Mouse (Mus musculus) limb, embryonic 10.5 days (tissue): ENCODE results near the gene Plbd2. TPM values are rescaled to one million over a fixed set of nuclear protein-coding genes. Genes with fewer than 3 reads are reported as not detected.

Experiments
- DNase-seq: peaks from one replicate; pipeline ENCODE4 v3.0.0-alpha.2; 2017; ENCODE audit warnings: low spot score
- H3K27ac ChIP-seq: fragments of 300-500 bp; sonication (generic); 2 replicates; pipeline ENCODE4 v1.5.1; 2016; ENCODE audit warnings: mild to moderate bottlenecking
- H3K27me3 ChIP-seq: fragments of 300-500 bp; sonication (generic); 2 replicates; pipeline ENCODE4 v1.6.1; 2016; ENCODE audit warnings: low read depth, mild to moderate bottlenecking; ENCODE audit not compliant: poor library complexity, severe bottlenecking
- H3K36me3 ChIP-seq: fragments of 300-500 bp; sonication (generic); 2 replicates; pipeline ENCODE4 v1.6.1; 2016; ENCODE audit warnings: mild to moderate bottlenecking, moderate library complexity
- H3K4me1 ChIP-seq: fragments of 300-500 bp; sonication (generic); 2 replicates; pipeline ENCODE4 v1.6.1; 2016
- H3K4me3 ChIP-seq: fragments of 300-500 bp; sonication (generic); 2 replicates; pipeline ENCODE4 v1.5.1; 2016; ENCODE audit warnings: mild to moderate bottlenecking, moderate library complexity
- H3K9me3 ChIP-seq: fragments of 300-500 bp; sonication (generic); replicated peaks from 2 replicates; pipeline ENCODE4 v1.6.1; 2016; ENCODE audit warnings: mild to moderate bottlenecking
- WGBS: fragments of 180-500 bp; shearing (Covaris S2); methylation state at CpG from one replicate; pipeline ENCODE4 v1.1.7; 2016; 5-methylcytosine and 5-hydroxymethylcytosine counted together
- polyA plus RNA-seq: library from polyadenylated mRNA; unstranded; fragments of >200 nt; fragmentation: Nextera tagmentation; extraction: Ambion mirVana; gene quantifications from 2 replicates; pipeline ENCODE4 v1.2.1, GENCODE M21; 2016

Gene Plbd2
- polyA plus RNA-seq, 1 experiment from 2014 or later, result 43.1 TPM

DNA sequence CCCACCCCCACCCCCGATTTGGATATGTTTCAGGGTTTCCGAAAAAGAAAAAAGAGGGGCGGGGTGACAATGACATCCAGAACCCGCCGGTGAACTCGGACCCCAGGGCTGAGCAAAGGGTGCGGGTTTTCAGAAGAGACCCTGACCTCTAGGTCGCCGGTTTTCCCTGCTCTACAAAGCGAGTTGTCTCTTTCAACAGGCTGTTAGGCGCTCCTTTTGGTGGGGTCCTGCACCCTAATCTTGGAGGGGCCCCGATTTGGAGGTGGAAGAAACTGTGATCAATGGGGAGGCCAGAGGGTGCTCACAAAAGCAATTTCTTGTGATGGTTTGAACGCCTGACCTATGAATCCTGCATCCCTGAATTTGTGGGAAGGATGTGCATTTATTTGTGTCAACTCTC, 65.0 kb downstream of the Plbd2 start:
- H3K4me3 ChIP-seq, result no peak overlapping the region; the same call in 1 of the 2 replicates
- peaks cover 95% of the 10 kb centered on the region for H3K27me3 ChIP-seq
- no peak for DNase-seq
- H3K36me3 ChIP-seq, result no peaks in the 10 kb centered on the region
- no peak overlapping the region for H3K27ac ChIP-seq
- peaks cover 41% of the 10 kb centered on the region for H3K4me1 ChIP-seq
- H3K9me3 ChIP-seq, result no peaks in the 10 kb centered on the region
- 2% methylated on average over 13 of the region's 13 CpGs for WGBS

DNA sequence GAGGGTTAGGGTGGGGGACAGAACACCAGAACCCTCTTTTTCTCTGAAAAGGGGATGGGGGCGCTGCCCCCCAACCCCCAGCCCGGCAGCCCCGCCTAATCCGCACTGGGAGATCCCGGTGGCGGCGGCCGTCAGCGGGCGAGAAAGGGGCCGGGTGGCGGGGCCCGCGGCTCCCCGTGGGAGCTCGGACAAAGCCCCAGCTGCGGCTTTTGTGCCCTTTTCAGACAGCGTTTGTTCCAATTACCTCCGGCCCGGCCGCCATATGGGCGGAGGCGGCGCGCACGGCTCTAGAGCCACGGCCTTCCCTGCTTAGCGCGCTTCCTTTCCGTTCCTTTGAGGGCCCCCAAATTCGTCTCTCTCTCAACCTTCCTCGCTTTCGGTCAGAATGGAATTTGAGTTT, 65.4 kb downstream of the Plbd2 start:
- Histone ChIP-seq H3K4me1 (peaks cover 41% of the 10 kb centered on the region), H3K4me3 (peak overlapping the region; percentile 29), H3K9me3 (no peaks in the 10 kb centered on the region), H3K27ac (0 out of 2 replicates have a peak overlapping the region, but pooled peaks have one; percentile 42), H3K27me3 (peaks cover 95% of the 10 kb centered on the region), H3K36me3 (no peaks in the 10 kb centered on the region)
- WGBS, result 1% methylated on average over 33 of the region's 33 CpGs
- peak; percentile 56 for DNase-seq

DNA sequence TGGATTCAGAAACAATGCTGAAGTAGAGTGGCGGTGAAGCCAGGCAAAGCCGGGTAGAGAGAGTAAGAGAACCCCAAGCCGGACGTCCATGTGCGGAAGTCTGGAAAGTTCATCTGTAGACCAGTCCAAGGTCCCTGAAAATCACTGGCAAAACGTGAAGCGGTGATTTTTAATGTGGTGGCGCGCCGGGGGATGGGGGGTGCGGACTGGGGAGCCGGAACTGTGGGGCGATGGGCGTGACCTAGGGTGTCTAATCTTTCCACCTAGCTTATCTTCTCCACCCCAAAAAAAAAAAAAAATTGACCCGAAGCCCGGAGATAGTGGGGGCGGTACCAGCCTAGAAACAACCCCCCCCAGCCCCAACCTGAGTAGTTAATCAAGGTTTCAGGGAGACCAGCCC, 65.9 kb downstream of the Plbd2 start:
- H3K27me3 ChIP-seq, result peaks cover 95% of the 10 kb centered on the region
- DNase-seq, result no peak
- WGBS, result 1% methylated on average over 17 of the region's 17 CpGs
- H3K27ac ChIP-seq, result 0 out of 2 replicates have a peak overlapping the region, but pooled peaks have one; percentile 42
- H3K4me3 ChIP-seq, result peak overlapping the region; percentile 29
- no peaks in the 10 kb centered on the region for H3K36me3 ChIP-seq
- peaks cover 41% of the 10 kb centered on the region for H3K4me1 ChIP-seq
- H3K9me3 ChIP-seq, result no peaks in the 10 kb centered on the region

DNA sequence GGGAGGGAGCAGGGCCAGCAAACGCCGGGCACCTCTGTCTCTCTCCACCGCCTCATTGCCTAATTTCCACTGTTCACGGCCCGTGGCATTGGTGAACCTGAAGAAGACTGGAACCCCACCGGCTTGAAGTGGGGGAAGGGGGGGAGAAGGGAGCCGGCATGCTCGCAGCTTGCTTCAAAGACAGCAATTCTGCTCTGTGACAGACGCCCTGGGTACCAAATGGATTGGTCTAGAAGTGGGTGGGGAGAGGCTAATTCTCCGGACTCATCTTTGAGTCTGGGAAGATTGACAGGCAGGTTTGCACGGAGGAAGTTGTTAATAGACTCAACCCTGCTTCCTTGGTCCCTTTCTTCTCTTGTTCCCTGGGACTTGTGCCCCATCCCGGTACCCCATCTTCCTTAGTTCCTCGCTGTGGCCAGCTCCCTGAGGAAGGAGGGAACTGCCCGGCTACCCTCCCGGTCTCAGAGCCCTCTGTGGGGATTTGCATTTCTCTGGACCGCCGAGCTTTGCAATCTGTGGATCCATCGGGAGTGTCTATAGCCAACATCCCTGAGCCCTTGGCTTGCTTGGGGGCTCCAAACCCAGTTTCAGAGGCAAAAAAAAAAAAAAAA, 66.4 kb downstream of the Plbd2 start:
- Histone ChIP-seq H3K27me3 (peaks cover 95% of the 10 kb centered on the region), H3K4me1 (peaks cover 43% of the 10 kb centered on the region), H3K4me3 (no peak overlapping the region), H3K27ac (no peak overlapping the region), H3K9me3 (no peaks in the 10 kb centered on the region), H3K36me3 (no peaks in the 10 kb centered on the region)
- DNase-seq, result peak; percentile 51
- WGBS, result under 1% methylated on average over 18 of the region's 18 CpGs

DNA sequence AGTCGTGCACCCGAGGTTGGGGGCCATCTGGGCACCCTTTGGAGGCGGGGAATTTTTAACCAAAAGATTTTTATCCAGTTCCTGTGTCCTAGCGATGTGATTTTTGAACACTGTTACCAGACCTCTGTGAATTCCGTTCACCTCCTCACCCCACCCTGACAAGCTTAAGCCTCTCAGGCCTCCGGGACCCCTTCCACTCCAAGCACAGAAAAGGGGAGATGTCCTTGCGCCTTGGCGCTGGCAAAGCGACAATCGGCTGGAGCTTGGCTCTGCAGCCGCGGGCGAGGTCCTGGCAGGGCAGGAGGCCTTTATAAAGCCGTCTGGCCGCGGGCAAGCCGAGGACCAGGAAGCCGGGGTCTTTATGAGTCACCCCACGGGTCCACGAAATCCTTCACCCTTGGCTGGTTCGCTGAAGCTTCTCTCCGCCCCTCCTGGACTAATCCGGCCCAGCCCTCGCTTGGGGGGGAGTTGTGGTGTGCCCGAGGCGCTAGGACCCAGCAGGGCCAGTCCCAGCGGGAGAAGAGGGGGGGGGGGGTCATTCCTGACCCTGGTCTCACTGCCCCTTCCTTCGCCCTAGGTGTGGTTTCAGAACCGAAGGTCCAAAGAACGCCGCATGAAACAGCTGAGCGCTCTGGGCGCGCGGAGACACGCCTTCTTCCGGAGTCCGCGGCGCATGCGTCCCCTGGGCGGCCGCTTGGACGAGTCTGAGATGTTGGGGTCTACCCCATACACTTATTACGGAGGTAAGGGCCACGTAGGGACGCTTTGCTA, 67.5 kb downstream of the Plbd2 start:
- H3K4me1 ChIP-seq, result peaks cover 47% of the 10 kb centered on the region
- WGBS, result under 1% methylated on average over 47 of the region's 47 CpGs
- peaks cover 100% of the 10 kb centered on the region for H3K27me3 ChIP-seq
- H3K36me3 ChIP-seq, result no peaks in the 10 kb centered on the region
- no peaks in the 10 kb centered on the region for H3K9me3 ChIP-seq
- DNase-seq, result peak; percentile 56
- H3K4me3 ChIP-seq, result peak overlapping the region; percentile 47
- 0 out of 2 replicates have a peak overlapping the region, but pooled peaks have one; percentile 12 for H3K27ac ChIP-seq

DNA sequence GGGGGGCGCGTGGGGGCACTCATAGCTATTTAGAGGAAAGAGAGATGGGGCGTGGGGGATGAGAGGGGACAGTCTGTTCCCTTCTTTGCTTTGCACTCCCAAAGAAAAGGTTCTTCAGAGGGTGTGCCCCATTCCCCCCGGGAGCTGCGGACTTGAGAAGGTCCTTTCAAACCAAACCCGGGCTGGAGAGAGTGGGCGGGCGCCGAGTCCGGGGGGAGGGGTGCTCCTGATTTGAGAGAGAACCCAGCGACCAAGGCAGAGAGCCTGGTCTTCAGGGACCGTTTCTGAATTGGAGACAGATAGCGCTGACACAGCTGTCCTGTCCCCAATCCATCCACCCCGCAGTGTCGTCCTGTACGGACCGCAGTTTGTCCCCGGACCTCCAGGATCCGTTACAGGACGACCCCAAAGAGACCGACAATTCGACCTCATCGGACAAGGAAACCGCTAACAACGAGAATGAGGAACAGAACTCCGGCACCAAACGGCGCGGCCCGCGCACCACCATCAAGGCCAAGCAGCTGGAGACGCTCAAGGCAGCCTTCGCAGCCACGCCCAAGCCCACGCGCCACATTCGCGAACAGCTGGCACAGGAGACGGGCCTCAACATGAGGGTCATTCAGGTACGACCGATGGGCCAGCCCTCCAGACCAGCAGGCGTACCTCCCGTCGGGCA, 68.3 kb downstream of the Plbd2 start:
- DNase-seq, result peak; percentile 58

DNA sequence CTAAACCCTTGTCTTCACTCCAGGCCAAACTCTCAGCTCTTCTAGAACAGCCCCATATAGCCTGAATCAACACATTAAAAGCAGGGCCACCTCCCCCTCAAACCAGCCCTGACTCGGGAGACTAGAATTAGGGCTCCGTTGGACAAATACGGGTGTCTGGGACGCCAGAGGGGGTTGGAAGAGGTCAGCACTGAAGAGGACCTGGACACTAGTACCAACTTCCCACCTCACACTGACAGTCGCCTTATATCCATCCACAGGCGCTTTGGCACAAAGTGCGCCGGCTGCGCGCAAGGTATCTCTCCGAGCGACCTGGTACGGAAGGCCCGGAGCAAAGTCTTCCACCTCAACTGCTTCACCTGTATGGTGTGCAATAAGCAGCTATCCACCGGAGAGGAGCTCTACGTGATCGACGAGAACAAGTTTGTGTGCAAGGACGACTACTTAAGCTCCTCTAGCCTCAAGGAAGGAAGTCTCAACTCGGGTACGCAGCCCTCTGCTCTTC, 69.1 kb downstream of the Plbd2 start:
- H3K4me1 ChIP-seq, result peaks cover 33% of the 10 kb centered on the region
- no peak overlapping the region for H3K4me3 ChIP-seq
- no peaks in the 10 kb centered on the region for H3K9me3 ChIP-seq
- H3K27me3 ChIP-seq, result peaks cover 100% of the 10 kb centered on the region
- 2% methylated on average over 21 of the region's 21 CpGs for WGBS
- peak; percentile 49 for DNase-seq
- H3K27ac ChIP-seq, result no peak overlapping the region
- no peaks in the 10 kb centered on the region for H3K36me3 ChIP-seq

More for the DNA sequence above, 68.3 kb downstream of the Plbd2 start:
- WGBS, result under 1% methylated on average over 44 of the region's 44 CpGs
- Histone ChIP-seq H3K27me3 (peaks cover 100% of the 10 kb centered on the region), H3K36me3 (no peaks in the 10 kb centered on the region), H3K4me3 (no peak overlapping the region; the same call in 1 of the 2 replicates), H3K9me3 (no peaks in the 10 kb centered on the region), H3K4me1 (peaks cover 42% of the 10 kb centered on the region), H3K27ac (no peak overlapping the region)

Other genes starting within 250 kb of the Plbd2 start
- gene Lhx5, start 71.9 kb downstream of the Plbd2 start, polyA plus RNA-seq, result not detected in 2 replicates
- gene Sdsl, start 30.8 kb downstream of the Plbd2 start, polyA plus RNA-seq, result 5.2 and 5.6 TPM in 2 replicates
- gene Sds, start 27.1 kb downstream of the Plbd2 start, polyA plus RNA-seq, result not detected in 2 replicates
- gene Slc8b1, start 7.5 kb upstream of the Plbd2 start, polyA plus RNA-seq, result 3.7 and 4.4 TPM in 2 replicates
- 12.3 and 13.2 TPM in 2 replicates for gene Tpcn1, start 85.0 kb upstream of the Plbd2 start, polyA plus RNA-seq
- gene Iqcd, start 85.4 kb upstream of the Plbd2 start, polyA plus RNA-seq, result 0.30 and 0.41 TPM in 2 replicates
- gene Rita1, start 109.0 kb upstream of the Plbd2 start, polyA plus RNA-seq, result 17.5 and 19.5 TPM in 2 replicates
- gene Ddx54, start 109.1 kb upstream of the Plbd2 start, polyA plus RNA-seq, result 58.1 and 62.6 TPM in 2 replicates
- gene Cfap73, start 130.6 kb upstream of the Plbd2 start, polyA plus RNA-seq, result not detected in 2 replicates
- 0.13 and 0.36 TPM in 2 replicates for gene Rasal1, start 145.2 kb upstream of the Plbd2 start, polyA plus RNA-seq
- 0.84 and 1.7 TPM in 2 replicates for gene Dtx1, start 208.3 kb upstream of the Plbd2 start, polyA plus RNA-seq
- gene Oas2, start 246.2 kb upstream of the Plbd2 start, polyA plus RNA-seq, result not detected in 2 replicates